Mouse (Mus musculus) thymus, postnatal 14 days (tissue): ENCODE measurements around the gene Synpr.
"Not testable (repeated sequence)": the region's sequence is repeated elsewhere in the genome, so short reads cannot be mapped to it uniquely, and the experiment has no call there.

Source experiments
- DNase-seq: peaks from one replicate; pipeline ENCODE4 v3.0.0; 2021

Synpr gene

GRCm38 (mm10) chr14:13284091-13284844, at the start of gene Synpr:
Gene Synpr, plus strand, starts transcription at chr14:13284780.
- no peak for DNase-seq

GRCm38 (mm10) chr14:13236929-13237328, 47.7 kb upstream of the Synpr start:
- no peak for DNase-seq

- DNase-seq = no peak
These were observed 37.1 kb upstream of the Synpr start for GRCm38 (mm10) chr14:13247431-13247830.

GRCm38 (mm10) chr14:13249361-13249760, 35.2 kb upstream of the Synpr start:
- no peak for DNase-seq

GRCm38 (mm10) chr14:13252594-13252993, 32.0 kb upstream of the Synpr start:
- DNase-seq = no peak

- not testable (repeated sequence) for DNase-seq
These were observed 29.8 kb upstream of the Synpr start for GRCm38 (mm10) chr14:13254741-13255140.

- no peak for DNase-seq
These were observed 22.2 kb upstream of the Synpr start for GRCm38 (mm10) chr14:13262406-13262805.

GRCm38 (mm10) chr14:13266331-13266730, 18.2 kb upstream of the Synpr start:
- DNase-seq = no peak

- DNase-seq = no peak
These were observed 17.4 kb upstream of the Synpr start for GRCm38 (mm10) chr14:13267181-13267580.

- no peak for DNase-seq
These were observed 1.4 kb upstream of the Synpr start for GRCm38 (mm10) chr14:13283211-13283610.

GRCm38 (mm10) chr14:13284845-13285198, 242 bp downstream of the Synpr start:
- DNase-seq = no peak

GRCm38 (mm10) chr14:13285341-13286130, 956 bp downstream of the Synpr start:
- DNase-seq = no peak

- no peak for DNase-seq
These were observed 9.6 kb downstream of the Synpr start for GRCm38 (mm10) chr14:13294200-13294599.

GRCm38 (mm10) chr14:13314323-13314722, 29.7 kb downstream of the Synpr start:
- no peak for DNase-seq

- DNase-seq = no peak
These were observed 43.9 kb downstream of the Synpr start for GRCm38 (mm10) chr14:13328461-13328860.

- DNase-seq = no peak
These were observed 48.1 kb downstream of the Synpr start for GRCm38 (mm10) chr14:13332497-13333306.

GRCm38 (mm10) chr14:13333372-13333771, 48.8 kb downstream of the Synpr start:
- DNase-seq = no peak

GRCm38 (mm10) chr14:13336162-13336561, 51.6 kb downstream of the Synpr start:
- DNase-seq = no peak

- no peak for DNase-seq
These were observed 56.1 kb downstream of the Synpr start for GRCm38 (mm10) chr14:13340688-13341087.

GRCm38 (mm10) chr14:13344240-13344639, 59.7 kb downstream of the Synpr start:
- DNase-seq = no peak

GRCm38 (mm10) chr14:13349170-13349865, 64.7 kb downstream of the Synpr start:
- DNase-seq = no peak

- DNase-seq = no peak
These were observed 69.6 kb downstream of the Synpr start for GRCm38 (mm10) chr14:13354154-13354553.
